Mouse (Mus musculus): ENCODE results near the gene 2310022A10Rik.

Gene 2310022A10Rik

DNA sequence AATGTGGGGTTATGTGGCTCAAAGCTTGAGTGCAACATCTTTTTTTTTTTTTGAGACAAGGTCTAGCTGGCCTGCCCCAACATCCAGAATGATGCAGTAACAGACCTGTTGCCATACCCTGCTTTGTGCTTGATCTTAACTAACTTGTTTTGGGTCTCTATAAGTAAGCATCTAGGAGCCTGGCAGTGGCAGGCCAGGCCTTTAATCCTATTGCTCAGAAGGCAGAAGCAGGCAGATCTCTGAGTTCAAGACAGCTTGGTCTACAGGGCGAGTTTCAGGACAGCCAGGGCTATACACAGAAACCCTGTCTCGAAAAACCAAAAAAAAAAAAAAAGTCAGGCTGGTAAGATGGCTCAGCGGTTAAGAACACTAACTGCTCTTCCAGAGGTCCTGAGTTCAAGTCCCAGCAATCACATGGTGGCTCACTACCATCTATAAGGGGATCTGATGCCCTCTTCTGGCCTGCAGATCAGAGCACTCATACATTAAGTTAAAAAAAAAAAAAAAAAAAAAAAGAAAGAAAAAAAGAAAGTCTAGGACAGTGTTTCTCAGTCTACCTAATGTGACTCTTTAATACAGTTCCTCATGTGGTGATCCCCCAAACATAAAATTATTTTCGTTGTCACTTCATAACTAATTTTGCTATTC lies 37.7 kb downstream of the 2310022A10Rik start:
- no peak for DNase-seq (ENCODE audit: low spot score)

DNA sequence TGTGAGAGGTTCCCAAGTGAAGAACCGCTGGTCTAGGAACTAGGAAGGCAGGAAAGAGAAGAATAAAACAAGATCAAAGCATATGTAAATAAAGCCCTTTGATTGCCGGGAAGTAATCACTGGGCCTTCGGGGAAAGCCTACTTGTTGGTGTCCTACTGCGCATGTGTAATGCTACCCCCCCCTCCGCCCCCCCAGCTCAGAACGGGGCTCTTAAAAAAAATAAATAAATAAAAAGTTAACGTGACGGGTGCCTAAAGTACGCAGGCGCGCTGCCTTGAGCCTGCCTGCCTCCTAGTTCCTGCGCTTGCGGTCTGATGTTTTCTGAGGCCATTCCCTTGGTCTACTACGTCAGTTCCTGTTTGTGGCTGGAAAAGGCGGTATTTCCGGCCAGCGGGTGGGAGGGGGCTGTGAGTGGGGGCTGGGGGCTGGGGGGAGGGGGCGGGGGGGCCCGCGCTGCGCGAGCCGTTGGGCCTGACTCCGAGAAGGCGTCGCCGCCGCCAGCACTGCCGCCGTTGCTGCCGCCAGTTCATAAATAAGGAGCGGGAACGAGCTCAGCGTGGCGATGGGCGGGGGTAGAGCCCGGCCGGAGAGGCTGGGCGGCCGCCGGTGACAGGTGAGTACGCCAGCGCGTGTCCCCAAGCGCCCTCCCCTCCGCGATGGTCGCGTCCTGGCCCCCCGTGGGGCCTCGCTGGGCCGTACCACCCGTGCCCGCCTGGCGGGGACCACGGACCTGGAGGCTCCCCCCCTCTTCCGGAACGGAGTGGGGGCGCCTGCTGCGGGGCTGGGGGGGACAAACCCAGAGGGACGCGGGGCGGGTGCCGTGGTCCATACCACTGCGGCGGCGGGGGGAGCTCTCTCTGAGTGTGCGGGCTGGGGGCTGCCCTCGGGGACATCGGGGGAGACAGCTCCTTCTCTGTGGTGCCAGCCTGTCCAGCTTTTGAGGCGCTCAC lies 38.5 kb downstream of the 2310022A10Rik start, which contains the start of gene Akt2:
Gene Akt2, plus strand, starts transcription at position 287 of the 951 bp plus-strand sequence.
- peak; percentile 85 for DNase-seq (ENCODE audit: low spot score)

DNA sequence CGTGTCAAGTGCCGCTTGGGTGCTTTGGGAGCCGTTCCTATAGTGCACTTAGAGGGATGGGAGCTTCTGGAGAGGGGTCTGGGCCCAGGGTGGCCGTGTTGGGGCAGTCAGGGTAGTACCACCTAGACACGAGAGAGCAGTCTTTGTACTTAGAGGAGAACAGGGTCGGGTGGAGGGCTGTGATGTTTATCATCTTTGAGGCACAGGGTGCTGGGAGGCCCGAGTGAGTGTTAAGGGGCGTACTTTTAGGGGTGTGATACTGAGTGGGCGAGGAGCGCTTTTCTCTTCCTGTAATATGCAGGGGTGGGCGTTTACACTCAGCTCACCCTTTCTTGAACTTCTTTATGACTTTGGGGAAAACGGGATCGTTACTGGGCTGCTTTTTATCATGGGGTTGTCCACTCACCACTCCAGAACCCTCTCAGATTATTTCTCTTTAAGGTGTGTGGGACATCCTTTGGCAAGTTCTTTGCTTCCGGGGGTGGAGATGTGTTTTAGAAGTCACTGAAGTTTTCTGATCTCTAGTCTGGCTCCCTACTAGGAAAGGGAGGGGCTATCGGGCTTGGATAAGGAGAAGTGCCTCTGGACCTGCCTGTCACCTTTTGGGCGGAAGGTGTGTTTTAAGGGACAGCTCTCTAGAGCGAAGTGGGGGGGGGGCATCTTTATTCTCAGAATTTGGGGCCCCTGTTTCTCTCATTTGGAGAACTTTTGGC lies 39.3 kb downstream of the 2310022A10Rik start:
- no peak for DNase-seq (ENCODE audit: low spot score)

DNA sequence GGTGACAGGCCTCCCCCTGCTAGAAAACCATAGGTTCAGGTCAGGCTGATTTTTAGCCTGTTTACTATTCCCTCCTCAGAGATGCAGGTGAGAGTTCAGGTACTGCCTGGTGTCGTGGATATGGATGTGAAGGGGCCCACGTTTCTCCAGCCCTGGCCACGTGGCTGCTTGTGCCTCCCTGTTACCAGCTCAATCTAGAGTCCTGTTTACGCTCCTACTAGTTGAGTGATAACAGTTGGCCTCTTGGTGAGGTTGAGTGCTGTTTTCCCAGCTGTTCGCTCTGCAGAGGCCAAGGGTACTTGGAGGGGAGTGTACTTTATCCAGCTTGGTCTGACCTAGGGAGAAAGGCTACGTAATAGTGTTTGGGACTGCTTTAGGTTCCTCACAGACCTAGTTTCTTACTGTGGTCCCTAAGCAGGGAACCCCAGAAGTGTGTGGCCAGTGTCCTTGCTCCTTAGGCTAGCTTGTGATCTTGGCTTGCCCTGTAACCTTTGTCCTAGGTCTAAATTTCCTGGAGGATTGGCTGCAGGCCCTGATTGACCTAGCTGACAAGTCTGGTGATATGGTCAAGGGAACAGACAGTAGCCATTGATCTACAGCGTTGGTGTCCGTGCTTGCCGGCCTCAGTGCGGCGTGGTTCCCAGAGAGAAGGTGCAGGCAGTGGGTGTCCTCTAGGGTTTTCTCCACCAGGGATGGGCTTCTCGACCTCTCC lies 40.1 kb downstream of the 2310022A10Rik start:
- no peak for DNase-seq (ENCODE audit: low spot score)

DNA sequence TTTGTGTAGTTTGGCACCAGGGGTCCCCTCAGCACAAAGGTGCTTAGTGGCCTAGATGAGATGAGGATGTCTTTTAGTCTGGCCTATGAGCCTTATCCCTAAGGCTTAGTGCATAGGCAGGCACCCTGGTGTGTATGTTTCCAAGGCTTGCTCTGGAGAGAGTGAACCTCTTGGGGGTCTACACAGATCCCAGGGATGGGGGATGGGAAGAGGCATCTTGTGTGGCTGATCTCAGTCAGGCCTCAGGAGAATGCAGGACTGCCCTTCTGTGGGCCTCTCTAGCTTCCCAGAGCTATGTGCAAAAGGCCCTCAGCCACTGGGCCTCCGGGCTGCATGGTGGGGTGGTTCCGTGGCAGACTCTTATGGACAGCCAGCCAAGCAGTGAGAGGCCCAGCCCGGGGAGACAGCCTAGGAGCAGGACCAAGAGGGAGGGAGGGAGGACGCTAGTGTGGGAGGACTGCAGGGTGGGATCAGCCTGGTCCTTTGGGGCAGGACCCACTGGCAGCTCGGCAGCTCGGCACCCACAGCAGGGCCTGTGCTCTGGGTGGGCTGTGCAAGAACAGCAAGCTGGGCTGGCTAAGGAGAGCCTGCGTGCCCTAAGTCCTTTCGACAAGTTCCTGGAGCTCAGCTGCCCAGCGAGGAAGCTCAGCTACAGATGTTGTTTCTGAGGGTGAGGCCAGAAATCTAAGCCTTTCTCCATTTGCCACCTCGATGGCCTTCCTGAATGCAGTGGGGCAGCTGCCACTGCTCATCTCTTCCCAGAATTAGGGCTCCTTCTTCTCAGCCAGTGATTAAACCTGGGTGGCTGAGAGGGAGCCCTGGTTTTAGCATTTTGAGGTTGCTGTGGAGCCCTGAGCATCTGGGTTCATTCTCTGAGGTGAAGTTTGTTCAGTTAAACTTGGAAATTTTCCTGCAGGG lies 43.8 kb downstream of the 2310022A10Rik start:
- DNase-seq (ENCODE audit: low spot score) = peak; percentile 42

DNA sequence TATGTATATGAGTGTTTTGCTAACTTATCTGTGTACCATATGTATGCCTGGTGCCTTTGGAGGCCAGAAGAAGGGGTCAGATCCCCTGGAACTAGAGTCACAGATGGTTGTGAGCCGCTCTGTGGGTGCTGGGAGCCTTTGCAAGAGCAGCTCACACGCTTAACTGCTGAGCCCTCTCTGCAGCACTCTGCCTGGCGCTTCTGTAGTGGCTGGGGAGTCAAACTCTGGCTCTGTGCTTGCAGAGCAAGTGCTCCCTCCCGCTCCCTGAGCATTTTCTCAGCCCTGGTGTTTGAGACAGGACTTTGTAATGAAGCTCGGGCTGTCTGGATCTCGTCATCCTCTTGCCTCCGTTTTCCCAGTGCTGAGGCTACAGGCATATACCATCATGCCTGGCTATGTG lies 45.0 kb downstream of the 2310022A10Rik start:
- no peak for DNase-seq (ENCODE audit: low spot score)

DNA sequence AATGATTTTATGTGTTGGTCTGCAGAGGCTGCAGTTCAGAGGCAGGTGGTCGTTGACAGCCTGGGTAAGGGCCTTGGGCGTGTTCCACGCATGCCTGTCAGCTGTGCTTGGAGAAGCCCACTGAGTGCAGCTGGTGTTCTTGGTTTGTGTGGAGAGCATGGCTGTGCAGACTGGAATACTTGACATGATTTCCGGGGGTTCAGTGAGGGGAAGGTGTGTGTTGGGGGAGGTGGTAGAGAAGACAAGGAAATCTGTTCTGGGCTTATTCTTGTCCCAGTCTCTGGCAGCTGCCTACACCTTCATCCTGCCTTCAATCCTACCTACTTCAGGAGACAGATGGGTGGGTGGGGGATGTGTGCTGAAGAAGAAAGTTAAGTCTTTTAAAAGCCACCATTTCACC lies 48.6 kb downstream of the 2310022A10Rik start:
- DNase-seq (ENCODE audit: low spot score) = no peak

DNA sequence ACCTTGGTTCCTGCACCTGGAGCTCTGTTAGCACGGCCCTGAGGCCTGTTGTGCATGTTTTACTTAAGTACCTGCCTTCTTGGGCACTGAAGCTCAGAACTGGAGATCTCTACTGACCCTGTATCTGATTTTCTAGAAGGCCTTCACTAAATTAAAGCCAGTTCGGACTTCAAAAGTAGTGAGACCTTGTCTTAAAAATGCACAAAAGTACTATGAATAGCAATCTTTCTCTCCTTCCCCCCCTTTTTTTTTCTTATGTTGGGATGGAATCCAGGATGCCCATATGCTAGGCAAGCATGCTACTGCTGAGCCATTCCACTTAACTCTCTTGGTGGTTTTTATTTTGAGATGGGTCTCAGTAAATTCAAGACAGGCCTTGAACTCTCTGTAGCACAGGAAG lies 49.1 kb downstream of the 2310022A10Rik start:
- DNase-seq (ENCODE audit: low spot score) = no peak

DNA sequence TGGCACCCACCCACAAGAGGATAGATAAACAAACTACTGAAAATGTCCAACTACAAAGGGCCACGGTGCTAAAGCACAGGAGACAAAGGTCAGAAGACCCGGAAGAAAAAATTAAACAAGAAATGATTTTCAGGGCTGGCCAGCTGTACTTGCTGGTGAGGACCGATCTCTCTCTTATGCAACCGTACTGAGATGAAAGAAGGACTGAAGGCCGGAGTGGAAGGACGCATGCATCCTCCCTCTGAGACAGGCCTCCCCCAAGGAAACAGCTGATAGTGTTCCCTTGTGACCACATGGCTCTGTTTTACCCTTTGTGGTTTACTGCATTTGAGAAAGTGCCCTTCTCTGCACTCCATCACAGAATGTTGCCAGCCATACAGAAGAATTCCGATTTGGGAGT lies 49.8 kb downstream of the 2310022A10Rik start:
- DNase-seq (ENCODE audit: low spot score) = no peak

DNA sequence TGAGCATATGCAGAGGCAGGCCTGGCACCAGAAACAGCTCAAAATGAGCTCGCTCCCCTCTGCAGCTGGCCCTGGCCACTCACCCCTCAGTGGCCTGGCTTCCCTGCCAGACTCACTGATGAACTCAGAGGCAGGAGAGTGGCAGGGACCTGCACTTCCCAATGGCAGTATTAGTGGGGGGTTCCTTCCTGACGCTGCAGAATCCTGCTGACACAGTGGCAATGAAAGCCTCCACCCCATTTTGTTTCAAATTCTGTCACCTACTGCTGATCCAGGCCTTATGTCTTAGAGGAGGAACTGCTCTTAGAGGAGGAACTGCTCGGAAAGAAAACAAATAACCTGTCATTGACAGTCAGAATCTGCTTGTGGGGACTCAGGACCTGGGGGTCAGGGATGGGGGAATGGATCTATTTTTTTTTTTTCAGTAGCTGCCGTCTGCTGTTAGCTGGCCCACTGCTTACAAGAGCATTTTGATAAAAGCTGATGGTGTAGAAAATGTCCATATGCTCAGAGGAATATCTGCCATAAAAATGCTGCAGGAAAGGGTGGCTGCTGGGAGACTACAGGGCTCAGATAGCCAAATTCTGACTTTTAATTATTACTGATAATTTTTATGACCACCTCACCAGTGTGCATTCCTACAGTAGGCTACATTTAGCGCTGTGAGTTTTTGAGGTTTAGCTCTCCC lies 51.8 kb downstream of the 2310022A10Rik start:
- no peak for DNase-seq (ENCODE audit: low spot score)

DNA sequence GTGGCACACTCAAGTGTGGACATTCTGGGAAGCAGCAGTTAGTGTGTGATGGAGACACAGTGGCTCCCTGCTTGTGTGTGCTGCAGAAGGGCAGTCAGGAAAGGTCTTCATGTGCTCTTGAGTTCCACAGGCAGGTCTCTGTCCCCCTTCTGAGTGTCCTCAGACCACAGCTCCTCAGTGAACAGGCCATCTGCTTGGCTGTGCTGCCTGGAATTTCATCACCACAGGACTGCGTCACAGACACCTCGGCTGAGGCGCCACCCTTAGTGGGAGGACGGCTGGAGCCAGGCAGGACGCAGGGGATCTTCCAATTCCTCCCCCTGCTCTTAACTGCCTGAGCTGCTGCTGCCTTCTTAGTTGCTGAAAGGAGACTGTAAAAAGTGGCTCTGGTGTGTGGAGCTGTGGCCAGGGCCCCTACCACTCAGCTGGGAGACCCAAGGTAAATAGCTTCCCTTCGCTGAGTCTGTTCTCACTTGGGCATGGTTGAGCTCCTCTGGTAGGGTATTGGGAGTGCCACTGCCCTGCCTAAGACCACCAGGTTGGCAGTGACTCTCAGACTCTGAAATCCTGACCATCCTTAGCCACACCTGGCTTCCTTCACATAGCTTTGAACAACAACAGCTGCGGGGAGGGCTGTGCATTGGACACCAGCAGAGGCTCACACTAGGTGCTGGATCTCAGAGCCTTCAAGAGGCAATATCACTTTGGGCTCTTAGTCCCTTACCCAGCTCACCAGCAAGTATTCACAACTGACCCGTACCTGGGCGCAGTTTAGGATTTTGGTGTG lies 52.7 kb downstream of the 2310022A10Rik start:
- peak; percentile 48 for DNase-seq (ENCODE audit: low spot score)

DNA sequence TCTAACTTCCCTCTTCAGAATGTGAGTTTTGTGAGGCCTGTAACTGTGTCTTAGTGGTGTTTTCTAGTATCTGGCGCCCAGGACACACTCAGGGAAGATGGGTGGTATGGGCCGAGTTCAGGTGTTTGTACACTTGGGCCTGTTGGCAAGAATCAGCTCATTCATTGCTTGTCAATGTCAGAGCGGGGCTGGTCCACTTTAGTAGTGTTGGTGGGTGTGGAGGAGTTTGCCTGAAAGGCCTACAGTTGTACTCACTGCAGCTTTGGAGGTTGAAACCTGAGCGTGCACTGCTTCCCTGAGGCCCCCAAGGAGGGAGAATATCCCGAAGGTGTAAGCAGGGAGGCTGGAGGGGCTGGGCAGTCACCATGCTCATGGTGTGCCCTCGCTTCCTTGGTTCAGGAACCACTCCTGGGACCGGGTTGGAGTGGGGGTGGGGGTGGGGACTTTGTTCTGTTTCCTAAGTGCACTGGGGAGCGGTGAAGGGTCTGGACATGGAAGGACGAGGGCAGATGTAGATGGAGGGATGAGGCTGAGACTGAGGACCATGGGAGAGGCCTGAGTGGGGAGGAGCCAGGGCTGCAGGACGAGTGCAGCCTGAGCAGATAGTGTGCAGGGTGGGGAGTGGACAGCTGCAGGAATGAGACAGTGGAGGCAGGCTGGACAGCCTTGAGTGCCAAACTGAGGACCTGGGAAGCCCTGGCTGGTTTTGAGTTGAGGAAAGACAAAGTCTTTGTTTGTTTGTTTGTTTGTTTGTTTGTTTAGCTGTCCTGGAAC lies 53.6 kb downstream of the 2310022A10Rik start:
- DNase-seq (ENCODE audit: low spot score) = no peak

DNA sequence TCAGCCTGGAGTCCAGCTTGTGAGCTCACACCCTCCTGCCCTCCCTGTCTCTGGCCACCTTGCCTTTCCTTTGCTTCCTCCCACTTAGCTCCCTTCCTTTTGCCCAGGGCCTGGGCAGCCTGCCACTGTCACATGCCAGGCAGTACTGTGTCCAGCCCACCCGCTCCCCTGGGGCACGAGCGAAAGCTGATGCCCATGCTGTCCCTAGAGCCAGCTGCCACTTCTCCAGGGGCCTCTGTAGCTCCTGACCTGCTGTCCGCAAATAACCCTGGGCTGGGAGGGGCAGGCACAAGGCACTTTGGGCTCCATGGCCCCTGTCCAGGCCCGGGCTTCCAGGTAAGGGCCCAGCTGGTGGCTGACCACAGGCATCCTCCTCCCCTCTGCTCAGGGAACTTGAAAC lies 54.5 kb downstream of the 2310022A10Rik start:
- peak; percentile 59 for DNase-seq (ENCODE audit: low spot score)

DNA sequence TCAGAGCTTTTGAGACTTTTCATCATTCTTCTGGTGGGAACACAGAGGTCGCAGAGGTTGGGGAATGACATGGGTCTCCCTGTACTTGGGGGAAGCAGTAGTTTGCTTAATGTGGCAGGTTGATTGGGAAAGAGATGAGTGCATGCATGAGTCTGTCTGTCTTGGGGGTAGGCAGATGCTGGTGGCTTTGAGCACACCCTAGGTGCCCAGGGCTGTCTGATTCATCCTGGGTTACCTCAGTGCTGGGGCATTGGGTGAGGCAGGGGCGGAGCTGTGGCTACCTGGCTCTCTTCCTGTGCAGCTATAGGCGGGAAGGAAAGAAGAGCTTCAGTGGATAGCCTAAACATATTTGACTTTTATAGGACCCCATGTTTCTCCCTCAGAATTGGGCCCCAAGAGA lies 55.1 kb downstream of the 2310022A10Rik start:
- no peak for DNase-seq (ENCODE audit: low spot score)

DNA sequence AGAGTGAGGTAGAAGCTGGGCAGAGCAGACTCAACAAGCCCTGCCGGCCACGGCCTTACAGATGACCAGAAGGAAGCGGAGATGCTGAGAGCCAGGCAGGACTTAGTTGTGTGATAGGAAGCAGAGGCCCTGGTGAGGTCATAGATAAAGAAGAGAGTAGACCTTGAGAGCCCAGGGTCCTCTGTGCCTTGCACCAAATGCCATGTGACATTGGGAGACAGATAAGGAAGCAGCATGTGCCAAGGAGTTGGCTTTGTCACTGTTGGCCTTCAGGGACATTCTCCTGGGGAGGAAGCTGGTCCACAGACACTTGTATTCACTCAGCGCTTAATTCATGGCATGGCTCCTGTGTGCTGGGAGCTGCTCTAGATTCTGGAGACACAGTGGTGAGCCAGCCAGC lies 56.3 kb downstream of the 2310022A10Rik start:
- DNase-seq (ENCODE audit: low spot score) = no peak

DNA sequence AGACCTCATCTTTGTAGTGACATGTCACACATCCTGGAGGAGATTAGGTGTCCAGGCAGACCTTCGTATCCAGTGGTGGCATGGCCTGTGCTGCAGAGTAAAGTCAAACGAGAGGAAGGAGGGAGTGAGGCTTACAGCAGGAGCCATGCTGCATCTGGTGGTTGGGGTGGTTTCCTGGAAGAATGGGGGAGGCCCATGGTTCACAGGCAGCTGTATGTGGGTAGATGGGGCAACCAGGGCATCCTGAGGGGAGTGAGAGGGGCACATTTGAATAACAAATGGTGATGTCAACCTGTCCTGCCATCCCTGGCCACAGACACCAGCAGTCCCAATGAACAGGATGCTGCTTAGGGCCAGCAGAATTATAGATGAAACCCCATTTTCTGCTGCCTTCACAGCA lies 56.7 kb downstream of the 2310022A10Rik start:
- DNase-seq (ENCODE audit: low spot score) = no peak

DNA sequence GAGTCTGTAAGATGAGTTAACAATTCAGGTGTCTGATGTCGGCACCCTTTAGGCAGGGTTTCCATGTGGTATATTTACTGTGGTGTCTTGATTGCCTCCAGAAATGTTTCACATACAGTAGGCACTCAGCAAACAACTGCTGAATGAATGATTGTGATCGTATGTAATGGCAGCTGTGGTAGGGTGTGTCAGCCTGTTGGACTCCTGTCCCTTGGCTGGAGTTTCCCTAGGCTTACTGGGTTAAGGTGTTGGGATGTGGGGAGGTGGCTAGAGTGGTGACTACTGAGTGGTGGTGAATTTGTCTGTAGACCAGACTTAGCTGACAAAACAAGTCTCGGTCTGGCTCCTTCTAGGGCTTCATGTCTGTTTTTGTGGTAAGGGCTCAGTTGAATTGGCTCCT lies 57.3 kb downstream of the 2310022A10Rik start:
- DNase-seq (ENCODE audit: low spot score) = no peak

DNA sequence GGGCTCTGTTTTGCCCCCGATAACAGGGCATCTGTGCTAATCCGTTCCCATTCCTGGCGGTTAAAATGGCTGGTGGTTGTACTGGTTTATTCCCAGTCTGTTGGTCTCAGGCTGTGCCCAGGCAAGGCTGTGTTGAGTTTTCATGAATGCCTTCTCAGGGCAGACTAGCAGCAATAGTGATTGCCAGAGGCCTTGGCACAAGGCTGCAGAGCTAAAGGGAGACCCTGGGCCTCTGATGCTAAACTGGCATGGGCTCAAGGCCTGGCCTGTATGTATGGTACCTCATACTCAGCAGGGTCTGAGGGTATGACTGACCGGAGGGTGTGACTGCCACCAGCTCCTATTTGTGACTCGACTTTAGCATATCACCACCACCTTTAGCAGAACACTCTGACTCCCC lies 57.8 kb downstream of the 2310022A10Rik start:
- no peak for DNase-seq (ENCODE audit: low spot score)

DNA sequence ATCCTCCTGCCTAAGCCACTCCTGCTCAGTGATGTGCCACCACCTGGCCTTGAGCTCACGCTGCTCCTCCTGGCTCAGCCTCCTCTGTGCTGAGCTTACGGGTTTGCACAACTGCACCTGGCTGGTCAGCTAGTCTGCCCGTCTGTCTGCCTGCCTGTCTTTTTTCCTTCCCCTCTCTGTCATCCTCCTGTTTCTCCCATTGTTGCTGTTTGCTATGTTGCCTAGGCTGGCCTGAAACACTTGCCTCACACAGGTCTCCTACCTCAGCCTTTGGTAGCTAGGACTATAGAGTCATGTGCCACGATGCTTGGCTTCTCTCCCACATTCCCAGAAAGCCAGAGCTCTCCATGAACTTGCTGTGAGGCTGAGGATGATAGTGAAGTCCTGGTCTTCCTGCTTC lies 59.9 kb downstream of the 2310022A10Rik start:
- no peak for DNase-seq (ENCODE audit: low spot score)
